Mouse (Mus musculus) intestine, embryonic 14.5 days (tissue): ENCODE data around the gene Galntl5. TPM values are rescaled to one million over a fixed set of nuclear protein-coding genes. Genes with fewer than 3 reads are reported as not detected.
"Not testable (repeated sequence)": the region's sequence is repeated elsewhere in the genome, so short reads cannot be mapped to it uniquely, and the experiment has no call there.

Experiments used
- ATAC-seq: fragments of 200-750 bp; cut with Nextera tagmentation; replicated peaks from 2 replicates; pipeline ENCODE4 v1.8.0; 2017; ENCODE audit warnings: low read depth, moderate number of reproducible peaks, moderate TSS enrichment, moderate library complexity; ENCODE audit not compliant: low FRiP score, low TSS enrichment
- DNase-seq: peaks from one replicate; pipeline ENCODE4 v3.0.0-alpha.2; 2018; ENCODE audit warnings: low spot score
- H3K27ac ChIP-seq: fragments of 300-500 bp; sonication (generic); 2 replicates; pipeline ENCODE4 v1.5.1; 2014; ENCODE audit warnings: low read depth, mild to moderate bottlenecking, control low read depth
- H3K27me3 ChIP-seq: fragments of 300-500 bp; sonication (generic); replicated peaks from 2 replicates; pipeline ENCODE4 v1.6.1; 2014; ENCODE audit warnings: low read length, control low read depth; ENCODE audit not compliant: control insufficient read depth, insufficient read depth
- H3K36me3 ChIP-seq: fragments of 300-500 bp; sonication (generic); 2 replicates; pipeline ENCODE4 v1.6.1; 2014; ENCODE audit warnings: low read length, control low read depth; ENCODE audit not compliant: control insufficient read depth, insufficient read depth
- H3K4me1 ChIP-seq: fragments of 300-500 bp; sonication (generic); replicated peaks from 2 replicates; pipeline ENCODE4 v1.6.1; 2014; ENCODE audit warnings: low read length, control low read depth, mixed read lengths; ENCODE audit not compliant: control insufficient read depth, insufficient read depth
- H3K4me2 ChIP-seq: fragments of 300-500 bp; sonication (generic); 2 replicates; pipeline ENCODE4 v1.6.1; 2014; ENCODE audit warnings: low read length
- H3K4me3 ChIP-seq: fragments of 300-500 bp; sonication (generic); 2 replicates; pipeline ENCODE4 v1.5.1; 2014; ENCODE audit warnings: low read depth, low read length, control low read depth, mixed read lengths
- H3K9ac ChIP-seq: fragments of 300-500 bp; sonication (generic); 2 replicates; pipeline ENCODE4 v1.6.1; 2014; ENCODE audit warnings: mild to moderate bottlenecking, low read length
- H3K9me3 ChIP-seq: fragments of 300-500 bp; sonication (generic); 2 replicates; pipeline ENCODE4 v1.6.1; 2016; ENCODE audit warnings: low read length, control low read depth; ENCODE audit not compliant: control insufficient read depth
- WGBS: fragments of 180-500 bp; shearing (Covaris S2); extraction: QIAGEN DNeasy Blood & Tissue Kit; methylation state at CpG from one replicate; pipeline ENCODE4 v1.1.7; 2014; 5-methylcytosine and 5-hydroxymethylcytosine counted together
- polyA plus RNA-seq: library from polyadenylated mRNA; unstranded; fragments of >200 nt; fragmentation: Nextera tagmentation; extraction: Ambion mirVana; gene quantifications from 2 replicates; pipeline ENCODE4 v1.2.1, GENCODE M21; 2014

The Galntl5 gene
- polyA plus RNA-seq, 1 experiment from 2014 or later: not detected

DNA sequence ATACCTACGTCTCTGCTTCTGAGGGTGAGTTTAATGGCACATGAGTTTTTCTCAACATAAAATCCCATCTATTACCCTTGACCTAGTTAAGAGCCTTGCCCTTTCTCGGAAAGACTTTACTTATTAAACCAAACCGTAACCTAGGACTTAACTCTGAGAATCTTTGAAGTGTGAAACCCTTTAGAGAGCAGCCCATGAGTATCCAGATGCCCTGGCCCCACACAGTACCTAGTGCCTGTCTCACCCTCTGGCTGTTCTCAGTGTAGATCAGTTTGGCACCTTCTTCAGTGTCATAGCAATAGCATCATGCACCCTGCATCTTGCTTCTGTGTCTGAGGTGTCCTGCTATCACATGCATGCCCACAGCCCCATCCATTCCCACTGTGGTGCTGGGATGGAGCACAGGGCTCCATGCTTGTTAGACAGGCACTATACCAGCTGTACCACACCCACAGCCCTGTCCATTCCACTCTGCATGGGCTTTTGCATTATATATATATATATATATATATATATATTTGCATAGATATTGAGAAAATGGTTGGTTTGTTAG, 1.2 kb upstream of the Galntl5 start:
- Histone ChIP-seq H3K27ac (no peak overlapping the region), H3K9me3 (no peaks in the 10 kb centered on the region), H3K4me3 (no peak overlapping the region), H3K36me3 (no peaks in the 10 kb centered on the region), H3K27me3 (no peaks in the 10 kb centered on the region), H3K9ac (no peak overlapping the region), H3K4me2 (no peak overlapping the region), H3K4me1 (no peaks in the 10 kb centered on the region)
- DNase-seq (no peak), ATAC-seq (no peak)
- WGBS: 90% methylated on average over 3 of the region's 3 CpGs

DNA sequence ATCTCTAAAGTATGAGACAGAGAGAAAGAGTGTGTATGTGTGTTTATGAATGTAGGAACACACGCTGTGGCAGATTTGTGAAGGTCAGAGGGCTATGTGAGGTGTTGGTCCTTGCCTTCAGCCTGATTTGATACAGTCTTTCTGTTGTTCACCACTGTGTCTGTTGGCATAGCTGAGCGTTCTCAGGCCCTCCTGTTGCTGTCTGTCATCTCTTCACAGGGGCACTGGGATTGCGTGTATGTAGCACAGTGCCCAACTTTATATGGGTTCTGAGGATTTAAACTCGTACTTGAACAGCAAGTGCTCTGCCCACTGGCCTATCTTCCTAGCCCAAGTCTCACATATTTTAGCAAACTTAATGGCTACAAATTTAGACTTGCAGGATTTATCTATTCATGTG, 2.3 kb downstream of the Galntl5 start:
- H3K4me2 ChIP-seq: no peak overlapping the region
- no peaks in the 10 kb centered on the region for H3K27me3 ChIP-seq
- H3K36me3 ChIP-seq: no peaks in the 10 kb centered on the region
- ATAC-seq (no peak), DNase-seq (no peak)
- WGBS: 81% methylated on average over 4 of the region's 4 CpGs
- H3K9ac ChIP-seq: no peak overlapping the region
- H3K4me1 ChIP-seq: no peaks in the 10 kb centered on the region
- no peak overlapping the region for H3K4me3 ChIP-seq
- no peaks in the 10 kb centered on the region for H3K9me3 ChIP-seq
- H3K27ac ChIP-seq: no peak overlapping the region

- ATAC-seq (no peak), DNase-seq (no peak)
- Histone ChIP-seq H3K27ac (no peak overlapping the region), H3K4me1 (no peaks in the 10 kb centered on the region), H3K36me3 (no peaks in the 10 kb centered on the region), H3K4me2 (no peak overlapping the region), H3K4me3 (no peak overlapping the region), H3K27me3 (no peaks in the 10 kb centered on the region), H3K9ac (no peak overlapping the region), H3K9me3 (no peaks in the 10 kb centered on the region)
- 54% methylated on average over 2 of the region's 2 CpGs for WGBS
Observed at GRCm38 (mm10) chr5:25184594-25184993, 3.3 kb downstream of the Galntl5 start.

- H3K4me2 ChIP-seq: no peak overlapping the region
- H3K4me1 ChIP-seq: no peaks in the 10 kb centered on the region
- no peaks in the 10 kb centered on the region for H3K36me3 ChIP-seq
- no peaks in the 10 kb centered on the region for H3K9me3 ChIP-seq
- no peak for ATAC-seq
- no peak overlapping the region for H3K27ac ChIP-seq
- no peak for DNase-seq
- H3K9ac ChIP-seq: no peak overlapping the region
- H3K4me3 ChIP-seq: no peak overlapping the region
- H3K27me3 ChIP-seq: no peaks in the 10 kb centered on the region
Observed at GRCm38 (mm10) chr5:25187727-25188126, 6.5 kb downstream of the Galntl5 start.

DNA sequence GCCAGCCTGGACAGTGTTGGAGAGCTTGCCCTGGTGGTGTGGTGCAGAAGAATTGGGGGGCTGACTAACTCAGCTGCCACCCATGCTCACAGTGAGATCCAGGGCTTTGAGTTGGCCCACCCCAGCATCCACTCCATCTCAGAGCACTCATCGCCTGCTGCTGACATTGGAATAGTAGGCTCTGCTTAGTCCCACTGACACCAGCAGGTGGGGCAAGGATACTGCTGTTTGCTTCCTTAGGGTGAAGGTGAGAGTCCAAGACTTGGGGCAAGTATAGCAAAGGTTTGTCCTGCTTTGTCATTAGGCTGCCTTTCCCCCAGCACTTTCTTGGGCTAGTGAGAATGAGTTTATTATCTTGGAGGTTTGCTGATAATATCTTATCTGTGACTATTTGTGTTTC, 7.5 kb downstream of the Galntl5 start:
- ATAC-seq (no peak), DNase-seq (no peak)
- no peak overlapping the region for H3K9ac ChIP-seq
- H3K4me3 ChIP-seq: no peak overlapping the region
- no peak overlapping the region for H3K4me2 ChIP-seq
- H3K4me1 ChIP-seq: no peaks in the 10 kb centered on the region
- no peaks in the 10 kb centered on the region for H3K36me3 ChIP-seq
- H3K27me3 ChIP-seq: no peaks in the 10 kb centered on the region
- no peak overlapping the region for H3K27ac ChIP-seq
- 38% methylated on average over 1 of the region's 1 CpGs for WGBS
- H3K9me3 ChIP-seq: no peaks in the 10 kb centered on the region

DNA sequence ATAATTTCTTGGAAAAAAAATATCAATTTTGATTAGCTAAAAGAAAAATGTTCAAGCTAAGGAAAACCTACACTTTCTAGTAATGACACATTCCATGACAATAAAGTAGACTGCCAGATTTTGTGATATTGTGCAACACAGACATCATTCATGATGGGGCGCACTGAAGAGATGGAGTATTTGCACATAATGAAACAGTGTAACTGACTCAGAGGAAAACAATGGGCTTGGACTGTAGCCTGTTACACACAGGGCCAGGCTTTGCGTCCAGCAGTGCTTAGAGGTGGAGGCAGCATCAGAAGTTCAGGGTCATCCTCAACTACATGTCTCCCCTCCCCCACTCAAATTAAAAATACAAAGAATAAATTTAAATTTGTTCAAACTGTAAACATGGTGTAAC, 9.3 kb downstream of the Galntl5 start:
- no peaks in the 10 kb centered on the region for H3K36me3 ChIP-seq
- H3K4me1 ChIP-seq: no peaks in the 10 kb centered on the region
- DNase-seq: no peak
- no peak overlapping the region for H3K9ac ChIP-seq
- no peak overlapping the region for H3K4me2 ChIP-seq
- H3K27me3 ChIP-seq: no peaks in the 10 kb centered on the region
- WGBS: 84% methylated on average over 2 of the region's 2 CpGs
- no peak overlapping the region for H3K27ac ChIP-seq
- no peak overlapping the region for H3K4me3 ChIP-seq
- no peaks in the 10 kb centered on the region for H3K9me3 ChIP-seq
- no peak for ATAC-seq

DNA sequence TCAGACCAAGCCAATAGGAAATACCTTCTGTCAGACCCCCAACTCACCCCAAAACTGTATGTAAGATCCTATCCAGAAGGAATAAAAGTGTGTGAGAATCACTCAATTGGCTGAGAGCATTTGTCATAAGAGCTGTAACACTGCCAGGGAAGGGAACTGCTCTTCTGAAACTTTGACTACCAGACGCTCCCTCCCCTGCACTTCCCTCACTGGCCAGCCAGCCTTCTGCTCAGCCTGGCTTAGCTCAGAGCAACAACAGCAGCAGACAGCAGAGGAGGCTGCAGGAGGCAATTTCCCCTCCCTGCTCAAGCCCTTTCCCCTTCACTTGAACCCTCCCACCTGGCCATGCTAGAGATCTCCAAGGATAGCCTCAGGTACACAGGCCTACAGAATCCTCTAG, 30.6 kb downstream of the Galntl5 start:
- no peaks in the 10 kb centered on the region for H3K9me3 ChIP-seq
- 71% methylated on average over 1 of the region's 1 CpGs for WGBS

GRCm38 (mm10) chr5:25213216-25213615, 32.0 kb downstream of the Galntl5 start:
- not testable (repeated sequence) for H3K4me3 ChIP-seq, DNase-seq, H3K9ac ChIP-seq, ATAC-seq, H3K36me3 ChIP-seq, H3K4me2 ChIP-seq, H3K9me3 ChIP-seq, H3K27me3 ChIP-seq, H3K27ac ChIP-seq, H3K4me1 ChIP-seq

More for the DNA sequence above, 30.6 kb downstream of the Galntl5 start:
- Histone ChIP-seq H3K4me2 (no peak overlapping the region), H3K4me1 (no peaks in the 10 kb centered on the region), H3K27me3 (no peaks in the 10 kb centered on the region), H3K4me3 (no peak overlapping the region), H3K9ac (no peak overlapping the region), H3K36me3 (no peaks in the 10 kb centered on the region), H3K27ac (no peak overlapping the region)
- ATAC-seq: no peak
- DNase-seq: no peak

GRCm38 (mm10) chr5:25215006-25215405, 33.7 kb downstream of the Galntl5 start:
- Histone ChIP-seq H3K4me2 (no peak overlapping the region), H3K27me3 (no peaks in the 10 kb centered on the region), H3K4me1 (no peaks in the 10 kb centered on the region), H3K4me3 (no peak overlapping the region), H3K9ac (no peak overlapping the region), H3K9me3 (no peaks in the 10 kb centered on the region), H3K27ac (no peak overlapping the region), H3K36me3 (no peaks in the 10 kb centered on the region)
- WGBS: 82% methylated on average over 6 of the region's 6 CpGs
- ATAC-seq (no peak), DNase-seq (no peak)
